Mouse (Mus musculus) liver, embryonic 11.5 days (tissue): ENCODE measurements around the gene Crtc1. TPM values are rescaled to one million over a fixed set of nuclear protein-coding genes. Genes with fewer than 3 reads are reported as not detected.

ENCODE experiments used
- ATAC-seq: fragments of 200-750 bp; cut with Nextera tagmentation; replicated peaks from 2 replicates; pipeline ENCODE4 v1.8.0; 2017; ENCODE audit warnings: moderate number of reproducible peaks, mild to moderate bottlenecking, moderate TSS enrichment, moderate library complexity; ENCODE audit not compliant: low FRiP score
- DNase-seq: peaks from one replicate; pipeline ENCODE4 v3.0.0-alpha.2; 2017; ENCODE audit warnings: low spot score
- H3K27ac ChIP-seq: fragments of 300-500 bp; sonication (generic); 2 replicates; pipeline ENCODE4 v1.5.1; 2014; ENCODE audit warnings: mild to moderate bottlenecking, low read depth, low read length, control low read depth
- H3K27me3 ChIP-seq: fragments of 300-500 bp; sonication (generic); replicated peaks from 2 replicates; pipeline ENCODE4 v1.6.1; 2014; ENCODE audit warnings: low read length, mixed read lengths; ENCODE audit not compliant: control insufficient read depth, insufficient read depth
- H3K36me3 ChIP-seq: fragments of 300-500 bp; sonication (generic); 2 replicates; pipeline ENCODE4 v1.6.1; 2014; ENCODE audit warnings: mild to moderate bottlenecking, low read length, moderate library complexity, mixed read lengths; ENCODE audit not compliant: control insufficient read depth, insufficient read depth
- H3K4me1 ChIP-seq: fragments of 300-500 bp; sonication (generic); replicated peaks from 2 replicates; pipeline ENCODE4 v1.6.1; 2014; ENCODE audit warnings: low read length, mixed read lengths; ENCODE audit not compliant: control insufficient read depth, insufficient read depth
- H3K4me2 ChIP-seq: fragments of 300-500 bp; sonication (generic); 2 replicates; pipeline ENCODE4 v1.6.1; 2014; ENCODE audit warnings: mild to moderate bottlenecking, control low read depth, moderate library complexity
- H3K4me3 ChIP-seq: fragments of 300-500 bp; sonication (generic); 2 replicates; pipeline ENCODE4 v1.5.1; 2014; ENCODE audit warnings: low read depth, low read length, control low read depth
- H3K9ac ChIP-seq: fragments of 300-500 bp; sonication (generic); 2 replicates; pipeline ENCODE4 v1.6.1; 2014; ENCODE audit warnings: low read depth, low read length, control low read depth
- H3K9me3 ChIP-seq: fragments of 300-500 bp; sonication (generic); 2 replicates; pipeline ENCODE4 v1.6.1; 2016; ENCODE audit warnings: low read length, inconsistent platforms, mixed read lengths; ENCODE audit not compliant: control insufficient read depth
- WGBS: fragments of 180-500 bp; shearing (Covaris S2); extraction: QIAGEN DNeasy Blood & Tissue Kit; methylation state at CpG from one replicate; pipeline ENCODE4 v1.1.7; 2014; 5-methylcytosine and 5-hydroxymethylcytosine counted together
- polyA plus RNA-seq: library from polyadenylated mRNA; unstranded; fragments of >200 nt; fragmentation: Nextera tagmentation; extraction: Ambion mirVana; gene quantifications from 2 replicates; pipeline ENCODE4 v1.2.1, GENCODE M21; 2014

Crtc1 gene
- polyA plus RNA-seq, 1 experiment from 2014 or later: 11.3 TPM

DNA sequence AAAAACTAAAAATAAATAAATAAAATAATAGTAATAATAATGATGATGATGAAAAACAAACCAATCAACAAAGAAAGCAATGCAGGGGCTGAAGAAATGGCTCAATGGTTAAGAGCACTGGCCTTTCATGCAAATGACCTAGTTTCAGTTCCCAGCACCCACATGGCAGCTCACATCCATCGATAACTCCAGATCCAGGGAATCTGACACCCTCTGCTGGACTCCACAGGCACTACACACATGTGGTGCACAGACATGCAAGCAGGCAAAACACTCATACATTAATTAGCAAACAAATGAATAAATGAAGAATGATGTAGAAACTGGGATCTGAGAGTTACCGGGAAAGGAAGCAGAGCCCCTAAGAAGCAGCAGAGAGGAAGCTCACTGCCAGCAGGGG, 20.3 kb upstream of the Crtc1 start:
- H3K4me2 ChIP-seq: no peak overlapping the region
- WGBS: 95% methylated on average over 2 of the region's 2 CpGs
- H3K4me3 ChIP-seq: no peak overlapping the region
- H3K4me1 ChIP-seq: no peaks in the 10 kb centered on the region; the same call in 1 of the 2 replicates
- H3K27ac ChIP-seq: no peak overlapping the region
- no peaks in the 10 kb centered on the region for H3K9me3 ChIP-seq
- ATAC-seq (no peak), DNase-seq (no peak)
- H3K27me3 ChIP-seq: no peaks in the 10 kb centered on the region
- peaks cover 2% of the 10 kb centered on the region; the same call in 1 of the 2 replicates for H3K36me3 ChIP-seq
- no peak overlapping the region for H3K9ac ChIP-seq

- ATAC-seq: no peak
- no peaks in the 10 kb centered on the region; the same call in 1 of the 2 replicates for H3K4me1 ChIP-seq
- peaks cover 2% of the 10 kb centered on the region; the same call in 1 of the 2 replicates for H3K36me3 ChIP-seq
- no peak overlapping the region for H3K27ac ChIP-seq
- 72% methylated on average over 3 of the region's 3 CpGs for WGBS
- H3K9me3 ChIP-seq: no peaks in the 10 kb centered on the region
- no peak overlapping the region for H3K4me3 ChIP-seq
- H3K4me2 ChIP-seq: no peak overlapping the region
- 0 out of 2 replicates have a peak, but pooled peaks cover 2% of the 10 kb centered on the region for H3K27me3 ChIP-seq
- DNase-seq: no peak
- no peak overlapping the region for H3K9ac ChIP-seq
Observed at GRCm38 (mm10) chr8:70458462-70458861, 19.1 kb upstream of the Crtc1 start.

- Histone ChIP-seq H3K4me1 (no peaks in the 10 kb centered on the region), H3K9ac (no peak overlapping the region), H3K36me3 (peaks cover 2% of the 10 kb centered on the region; the same call in 1 of the 2 replicates), H3K4me2 (no peak overlapping the region), H3K9me3 (no peaks in the 10 kb centered on the region), H3K27ac (no peak overlapping the region), H3K4me3 (no peak overlapping the region), H3K27me3 (peaks cover 7% of the 10 kb centered on the region)
- 87% methylated on average over 6 of the region's 6 CpGs for WGBS
- DNase-seq (no peak), ATAC-seq (no peak)
Observed at GRCm38 (mm10) chr8:70457882-70458281, 18.5 kb upstream of the Crtc1 start.

- Histone ChIP-seq H3K9ac (no peak overlapping the region), H3K4me1 (peaks cover 6% of the 10 kb centered on the region; the same call in 1 of the 2 replicates), H3K4me2 (no peak overlapping the region), H3K4me3 (no peak overlapping the region), H3K27me3 (peaks cover 15% of the 10 kb centered on the region), H3K27ac (no peak overlapping the region), H3K9me3 (no peaks in the 10 kb centered on the region), H3K36me3 (peaks cover 4% of the 10 kb centered on the region; the same call in 1 of the 2 replicates)
- 92% methylated on average over 1 of the region's 1 CpGs for WGBS
- ATAC-seq: no peak
- DNase-seq: no peak
Observed at GRCm38 (mm10) chr8:70456996-70457395, 17.6 kb upstream of the Crtc1 start.

GRCm38 (mm10) chr8:70453852-70454251, 14.5 kb upstream of the Crtc1 start:
- no peak overlapping the region for H3K9ac ChIP-seq
- H3K36me3 ChIP-seq: peaks cover 10% of the 10 kb centered on the region; the same call in 1 of the 2 replicates
- ATAC-seq (no peak), DNase-seq (no peak)
- WGBS: 90% methylated on average over 5 of the region's 5 CpGs
- H3K27me3 ChIP-seq: peaks cover 23% of the 10 kb centered on the region
- H3K27ac ChIP-seq: no peak overlapping the region
- no peak overlapping the region for H3K4me2 ChIP-seq
- H3K9me3 ChIP-seq: no peaks in the 10 kb centered on the region
- no peak overlapping the region for H3K4me3 ChIP-seq
- peaks cover 6% of the 10 kb centered on the region for H3K4me1 ChIP-seq

GRCm38 (mm10) chr8:70452196-70452966, 13.0 kb upstream of the Crtc1 start:
- no peaks in the 10 kb centered on the region for H3K9me3 ChIP-seq
- no peak overlapping the region for H3K4me2 ChIP-seq
- H3K9ac ChIP-seq: no peak overlapping the region
- ATAC-seq (no peak), DNase-seq (no peak)
- peaks cover 10% of the 10 kb centered on the region; the same call in 1 of the 2 replicates for H3K36me3 ChIP-seq
- no peak overlapping the region for H3K27ac ChIP-seq
- peaks cover 25% of the 10 kb centered on the region for H3K27me3 ChIP-seq
- WGBS: 36% methylated on average over 52 of the region's 52 CpGs
- peaks cover 10% of the 10 kb centered on the region for H3K4me1 ChIP-seq
- no peak overlapping the region for H3K4me3 ChIP-seq

DNA sequence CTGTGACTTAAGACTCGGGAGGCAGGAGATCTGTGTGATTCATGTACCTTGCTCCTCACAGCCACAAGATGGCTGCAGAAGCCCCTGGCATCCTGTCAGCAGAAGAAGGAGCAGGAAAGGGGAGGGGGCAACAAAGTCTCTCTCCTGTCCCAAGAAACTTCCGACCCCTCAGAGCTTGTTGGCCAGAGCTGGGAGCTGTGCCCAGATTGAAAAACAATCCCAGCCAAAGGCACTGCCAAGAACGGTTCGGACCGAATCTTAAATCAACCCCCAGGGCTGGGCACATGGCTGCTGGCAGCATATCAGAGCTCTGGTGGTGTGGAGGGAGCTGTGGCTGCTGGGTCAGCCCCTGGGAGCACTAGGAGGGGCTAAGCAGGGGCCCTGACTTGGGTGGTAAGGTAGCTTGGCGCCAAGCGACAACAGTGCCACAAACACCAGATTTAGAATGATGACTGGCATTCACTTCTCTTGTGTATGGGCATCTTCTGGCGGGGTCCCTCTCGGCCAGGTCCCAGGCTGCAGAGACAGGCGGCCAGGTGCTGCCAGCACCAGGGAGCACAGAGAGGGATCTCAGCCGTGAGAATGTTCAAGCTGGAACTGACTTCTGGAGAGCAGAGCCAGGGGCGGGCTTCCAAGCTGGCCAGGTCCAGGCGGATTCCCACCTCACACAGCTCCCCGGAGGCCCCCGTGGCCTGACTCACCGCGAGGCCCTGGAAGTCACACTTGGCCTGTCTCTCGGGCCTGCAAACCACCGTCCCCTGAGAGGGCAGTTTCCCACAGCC, 8.5 kb upstream of the Crtc1 start:
- H3K9me3 ChIP-seq: no peaks in the 10 kb centered on the region
- 63% methylated on average over 19 of the region's 19 CpGs for WGBS
- ATAC-seq (no peak), DNase-seq (no peak)
- no peak overlapping the region for H3K4me3 ChIP-seq
- peaks cover 10% of the 10 kb centered on the region for H3K4me1 ChIP-seq
- H3K27ac ChIP-seq: no peak overlapping the region
- no peak overlapping the region for H3K4me2 ChIP-seq
- H3K27me3 ChIP-seq: peaks cover 17% of the 10 kb centered on the region
- H3K9ac ChIP-seq: no peak overlapping the region
- H3K36me3 ChIP-seq: peaks cover 10% of the 10 kb centered on the region; the same call in 1 of the 2 replicates

GRCm38 (mm10) chr8:70445988-70446387, 6.6 kb upstream of the Crtc1 start:
- Histone ChIP-seq H3K27me3 (peaks cover 2% of the 10 kb centered on the region; the same call in 1 of the 2 replicates), H3K4me3 (no peak overlapping the region), H3K4me2 (no peak overlapping the region), H3K4me1 (peaks cover 4% of the 10 kb centered on the region; the same call in 1 of the 2 replicates), H3K9ac (no peak overlapping the region), H3K27ac (no peak overlapping the region), H3K36me3 (no peaks in the 10 kb centered on the region; the same call in 1 of the 2 replicates), H3K9me3 (no peaks in the 10 kb centered on the region)
- DNase-seq: no peak
- 49% methylated on average over 1 of the region's 1 CpGs for WGBS
- no peak for ATAC-seq
